Mouse (Mus musculus) thymus, postnatal 25 days (tissue): ENCODE data around the gene Arhgap22.

ENCODE experiments used
- DNase-seq: peaks from one replicate; pipeline ENCODE4 v3.0.0; 2022

Gene Arhgap22

DNA sequence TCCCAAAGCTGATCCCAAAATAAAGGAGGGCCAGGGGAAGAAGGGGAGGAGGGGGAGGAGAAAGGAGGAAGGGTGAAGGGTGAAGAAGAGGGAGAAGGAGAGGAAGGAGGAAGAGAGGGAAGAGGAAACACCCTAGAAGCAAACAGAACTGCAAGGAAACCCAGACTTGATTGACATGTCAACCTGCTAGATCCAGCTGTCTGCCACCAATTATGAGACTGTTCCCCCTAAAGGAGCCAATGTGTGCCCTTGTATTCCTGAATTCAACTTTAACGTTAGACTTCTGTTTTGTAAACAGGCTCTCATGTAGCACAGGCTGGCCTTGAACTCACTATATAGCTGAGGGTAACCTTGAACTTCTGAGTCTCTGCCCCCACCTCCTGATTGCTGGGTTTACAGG lies 1.3 kb downstream of the Arhgap22 start:
- no peak for DNase-seq

GRCm38 (mm10) chr14:33216343-33217208 lies 2.8 kb downstream of the Arhgap22 start:
- no peak for DNase-seq

DNA sequence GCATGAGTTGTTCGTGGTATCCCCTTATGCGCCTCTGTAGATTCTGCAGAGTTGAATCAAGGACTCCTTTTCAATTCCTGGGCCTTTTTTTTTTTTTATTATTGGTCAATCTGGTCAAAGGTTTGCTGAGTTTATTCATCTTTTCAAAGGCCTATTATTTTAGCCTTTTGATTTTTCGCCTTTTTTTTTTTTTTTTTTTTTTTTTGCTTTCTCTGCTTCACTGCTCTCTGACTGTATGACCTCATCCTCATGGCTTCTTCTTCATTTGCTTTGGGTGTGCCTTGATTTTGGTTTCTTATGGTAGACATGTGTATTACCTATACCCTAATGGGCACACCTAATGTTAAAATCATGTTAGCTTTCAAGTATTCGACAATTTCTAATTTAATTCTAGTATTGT lies 11.4 kb downstream of the Arhgap22 start:
- DNase-seq = no peak

- no peak for DNase-seq
Observed at GRCm38 (mm10) chr14:33230672-33231071, 16.8 kb downstream of the Arhgap22 start.

DNA sequence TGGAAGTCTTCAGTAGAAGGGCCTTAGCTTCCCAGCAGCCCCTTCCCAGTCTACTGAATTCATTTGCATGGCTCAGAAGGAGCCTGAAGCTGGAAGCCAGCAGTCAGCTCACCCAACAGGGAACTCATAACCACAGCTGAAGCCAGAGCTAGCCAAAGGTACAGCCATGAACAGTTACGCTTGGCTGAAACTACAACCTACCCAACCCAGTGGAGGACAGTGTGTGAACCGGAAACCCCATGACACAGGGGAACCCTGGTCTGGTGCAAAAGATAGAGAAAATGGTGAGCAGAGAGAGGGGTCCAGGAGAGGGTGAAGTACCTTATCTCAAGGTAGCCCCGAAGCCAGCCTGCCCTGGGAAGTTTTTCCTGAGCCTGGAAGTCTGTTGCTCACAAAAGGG lies 17.5 kb downstream of the Arhgap22 start:
- DNase-seq = no peak

GRCm38 (mm10) chr14:33232048-33232447 lies 18.2 kb downstream of the Arhgap22 start:
- no peak for DNase-seq

- no peak for DNase-seq
Observed at GRCm38 (mm10) chr14:33235661-33236060, 21.8 kb downstream of the Arhgap22 start.

DNA sequence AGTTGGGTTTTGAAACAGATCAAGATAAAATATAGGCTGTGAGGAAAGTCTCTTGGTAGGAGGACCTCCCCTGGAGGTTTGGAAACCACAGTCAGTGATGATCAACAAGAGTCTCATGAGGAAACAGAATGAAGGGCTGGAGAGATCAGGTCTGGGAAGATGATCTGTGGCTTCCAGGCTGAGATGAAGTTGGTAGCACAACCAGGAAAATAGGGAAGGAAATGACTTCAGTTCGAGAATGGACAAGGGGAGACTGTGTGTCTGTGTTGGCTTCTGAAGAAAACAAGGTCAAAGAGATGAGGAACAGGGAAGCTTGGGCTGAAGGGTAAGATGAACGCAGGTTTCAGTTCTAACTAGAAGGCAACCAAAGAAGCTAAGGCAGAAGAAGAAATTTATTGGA lies 26.6 kb downstream of the Arhgap22 start:
- DNase-seq = no peak

DNA sequence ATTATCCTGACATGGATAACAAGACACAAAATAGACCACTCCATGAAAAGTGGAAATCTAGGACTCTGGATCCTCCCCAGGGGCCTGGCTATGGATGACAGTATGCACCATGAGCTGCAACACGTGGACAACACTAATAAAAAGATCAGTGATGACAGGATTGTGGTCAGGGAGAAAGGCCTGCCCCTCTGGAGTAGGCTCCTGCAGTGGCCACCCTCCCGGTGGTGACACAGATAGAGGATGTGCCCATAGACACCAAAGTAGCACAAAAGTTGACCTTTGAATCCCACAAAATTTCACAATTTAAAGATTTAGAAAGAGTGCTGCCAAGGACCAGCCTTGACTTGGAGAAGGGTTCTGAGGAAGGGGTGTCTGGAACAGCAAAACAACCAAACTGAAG lies 29.4 kb downstream of the Arhgap22 start:
- DNase-seq = no peak

DNA sequence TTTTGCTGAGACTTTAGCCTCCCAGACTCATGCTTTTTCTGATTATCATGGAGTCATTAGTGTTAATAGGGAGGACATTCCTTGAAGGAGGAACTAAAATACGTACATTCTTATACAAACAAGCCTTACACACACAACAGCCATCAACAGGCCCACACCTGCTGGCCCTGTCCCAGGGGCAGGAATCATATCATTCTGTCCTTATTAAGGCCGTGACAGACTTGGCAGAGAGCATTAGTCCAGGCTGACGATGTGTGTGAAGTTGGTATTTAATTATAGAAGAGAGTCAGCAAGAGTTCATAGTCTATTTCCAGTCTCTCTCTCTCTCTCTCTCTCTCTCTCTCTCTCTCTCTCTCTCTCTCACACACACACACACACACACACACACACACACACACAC lies 30.7 kb downstream of the Arhgap22 start:
- DNase-seq = no peak

DNA sequence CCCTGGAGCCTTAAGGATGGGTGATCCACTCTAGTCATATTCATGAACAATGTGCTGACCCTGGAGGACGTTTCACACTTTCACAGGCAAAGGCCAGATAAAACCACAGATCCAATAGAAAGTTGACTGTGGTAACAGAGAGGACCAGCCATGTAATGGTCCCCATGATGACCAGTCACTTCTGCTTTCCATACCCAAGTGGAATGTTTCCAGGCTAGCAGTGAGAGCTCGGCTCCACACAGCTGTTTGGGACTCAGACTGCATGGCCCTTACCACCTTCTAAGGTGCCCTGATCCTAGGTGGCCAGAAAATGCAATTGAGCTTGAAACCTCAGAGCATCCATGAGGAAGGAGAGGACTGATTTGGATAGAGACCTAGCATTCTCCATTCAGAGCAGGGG lies 31.1 kb downstream of the Arhgap22 start:
- no peak for DNase-seq

- DNase-seq = peak; percentile 10
Observed at GRCm38 (mm10) chr14:33246476-33246875, 32.6 kb downstream of the Arhgap22 start.

GRCm38 (mm10) chr14:33247623-33248022 lies 33.8 kb downstream of the Arhgap22 start:
- DNase-seq = no peak

GRCm38 (mm10) chr14:33248741-33249140 lies 34.9 kb downstream of the Arhgap22 start:
- DNase-seq = no peak

- DNase-seq = no peak
Observed at GRCm38 (mm10) chr14:33250215-33250939, 36.6 kb downstream of the Arhgap22 start.

- DNase-seq = no peak
Observed at GRCm38 (mm10) chr14:33250956-33251745, 37.3 kb downstream of the Arhgap22 start.

DNA sequence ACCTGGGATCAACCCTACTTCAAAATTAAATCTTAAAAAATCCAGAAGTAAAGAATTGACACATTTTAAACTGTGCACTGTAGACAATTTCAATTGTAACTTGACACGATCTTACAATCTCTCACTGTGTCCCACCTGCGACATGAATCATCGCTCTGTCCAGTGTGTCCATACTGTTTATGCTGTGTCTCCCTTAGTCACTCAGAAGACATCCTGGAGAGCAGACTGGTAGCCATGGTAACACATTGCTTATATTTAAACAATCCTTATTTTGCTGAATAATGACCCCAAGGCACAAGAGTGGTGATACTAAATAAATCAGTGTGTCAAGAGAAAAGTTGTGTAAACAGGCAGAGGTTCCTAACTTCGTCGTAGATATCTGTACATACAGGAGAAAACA lies 44.4 kb downstream of the Arhgap22 start:
- no peak for DNase-seq

- DNase-seq = no peak
Observed at GRCm38 (mm10) chr14:33260131-33260530, 46.3 kb downstream of the Arhgap22 start.

GRCm38 (mm10) chr14:33264795-33265194 lies 51.0 kb downstream of the Arhgap22 start:
- no peak for DNase-seq

- DNase-seq = no peak
Observed at GRCm38 (mm10) chr14:33276240-33276639, 62.4 kb downstream of the Arhgap22 start.

- no peak for DNase-seq
Observed at GRCm38 (mm10) chr14:33278374-33278773, 64.5 kb downstream of the Arhgap22 start.

DNA sequence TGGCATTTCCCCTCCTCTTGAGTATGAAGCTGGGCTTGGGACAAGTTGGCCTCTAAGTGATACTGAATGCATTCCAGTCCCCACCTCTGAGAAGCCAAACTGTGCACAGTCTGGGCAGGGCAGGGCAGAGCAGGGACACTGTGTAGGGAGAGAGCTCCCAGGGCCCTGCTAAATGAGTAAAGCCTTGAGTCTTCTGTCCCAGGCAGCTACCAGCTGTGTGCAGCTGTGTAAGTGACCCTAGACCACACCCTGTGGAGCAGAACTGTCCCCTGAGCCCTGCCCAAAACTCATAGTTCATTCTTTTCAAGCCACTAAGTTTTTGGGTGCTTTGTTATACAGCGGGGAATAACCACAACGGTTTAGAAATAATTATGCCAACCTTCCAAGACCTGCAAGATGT lies 67.1 kb downstream of the Arhgap22 start:
- no peak for DNase-seq

- DNase-seq = no peak
Observed at GRCm38 (mm10) chr14:33282447-33282846, 68.6 kb downstream of the Arhgap22 start.
